Mouse (Mus musculus): ENCODE data around the gene Sbk1. TPM values are rescaled to one million over a fixed set of nuclear protein-coding genes. Genes with fewer than 3 reads are reported as not detected.

Gene Sbk1
- polyA plus RNA-seq (2012; rRNA removed) = 5.1 and 6.9 TPM in 2 replicates

DNA sequence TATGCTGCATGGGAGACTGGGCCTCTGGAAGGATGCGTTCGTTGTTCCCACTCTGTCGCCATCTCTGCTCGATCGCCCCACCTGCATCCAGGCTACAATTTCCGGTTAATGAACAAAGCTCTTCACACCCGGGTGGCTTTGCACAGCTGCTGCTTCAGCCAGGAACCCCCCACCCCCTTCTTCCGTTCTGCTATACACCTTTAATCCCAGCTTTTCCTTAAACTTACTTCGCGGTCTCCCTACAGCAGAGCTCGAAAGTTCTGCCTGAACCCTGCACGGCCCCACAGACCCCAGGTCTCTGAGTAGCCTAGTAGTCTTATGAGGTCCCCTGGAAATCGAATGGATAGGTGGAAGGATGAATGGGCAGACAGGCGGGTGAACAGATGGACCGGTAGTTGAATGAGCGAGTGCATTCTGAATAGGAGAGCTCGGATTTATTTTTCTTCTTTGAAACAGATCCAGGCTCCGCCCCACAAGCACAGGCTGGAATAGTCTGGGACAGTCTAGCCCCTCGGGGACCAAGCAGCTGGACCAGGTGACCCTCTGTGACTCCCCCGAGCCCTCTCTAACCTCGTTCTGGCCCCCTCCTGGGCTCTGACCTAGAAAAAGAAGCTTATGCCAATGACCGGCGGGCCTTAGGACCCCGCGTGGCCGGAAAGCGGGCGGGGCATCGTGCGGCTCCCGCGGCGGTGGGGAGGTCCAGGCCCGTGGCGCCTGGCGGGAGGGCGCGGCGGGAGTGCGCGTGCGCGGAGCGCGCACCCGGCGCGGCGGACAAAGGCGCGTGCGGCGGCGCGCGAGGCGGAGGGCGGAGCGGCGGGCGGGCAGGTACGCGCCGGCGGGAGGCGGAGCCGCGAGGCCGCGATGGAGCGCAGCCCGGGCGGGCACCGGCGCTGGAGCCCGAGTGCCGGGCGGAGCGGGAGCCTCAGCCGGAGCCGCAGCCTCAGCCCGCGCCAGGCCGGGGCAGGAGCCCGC is at the start of gene Sbk1:
TSS of gene Sbk1 (plus strand) at position 908 of the 972 bp plus-strand sequence.

Other genes with a start within 250 kb of the Sbk1 start
- 0.24 and 0.41 TPM in 2 replicates for gene Gsg1l, start 190.2 kb upstream of the Sbk1 start, polyA plus RNA-seq (2012; rRNA removed)
- 87.8 and 92.4 TPM in 2 replicates for gene Xpo6, start 72.1 kb upstream of the Sbk1 start, polyA plus RNA-seq (2012; rRNA removed)
- 1.6 and 3.5 TPM in 2 replicates for gene Lat, start 97.0 kb downstream of the Sbk1 start, polyA plus RNA-seq (2012; rRNA removed)
- 64.7 and 73.1 TPM in 2 replicates for gene Spns1, start 104.8 kb downstream of the Sbk1 start, polyA plus RNA-seq (2012; rRNA removed)
- gene Nfatc2ip, start 124.1 kb downstream of the Sbk1 start, polyA plus RNA-seq (2012; rRNA removed) = 1.9 and 2.5 TPM in 2 replicates
- gene Cd19, start 142.3 kb downstream of the Sbk1 start, polyA plus RNA-seq (2012; rRNA removed) = 0.05 and 0.10 TPM in 2 replicates
- gene Rabep2, start 156.1 kb downstream of the Sbk1 start, polyA plus RNA-seq (2012; rRNA removed) = 13.3 and 15.6 TPM in 2 replicates
- gene Atp2a1, start 190.5 kb downstream of the Sbk1 start, polyA plus RNA-seq (2012; rRNA removed) = 49.4 and 66.2 TPM in 2 replicates
- gene Sh2b1, start 202.8 kb downstream of the Sbk1 start, polyA plus RNA-seq (2012; rRNA removed) = 28.7 and 30.8 TPM in 2 replicates
- 70.6 and 75.3 TPM in 2 replicates for gene Tufm, start 214.7 kb downstream of the Sbk1 start, polyA plus RNA-seq (2012; rRNA removed)
- 134 and 161 TPM in 2 replicates for gene Atxn2l, start 230.8 kb downstream of the Sbk1 start, polyA plus RNA-seq (2012; rRNA removed)